Mouse (Mus musculus): Measurements from ENCODE around the gene Elane. TPM values are rescaled to one million over a fixed set of nuclear protein-coding genes. Genes with fewer than 3 reads are reported as not detected.
A peak's percentile ranks its signal among the peaks of the same experiment; 100 is the strongest.

The Elane gene
- polyA plus RNA-seq, 1 experiment from 2014 or later = 0.33 TPM

DNA sequence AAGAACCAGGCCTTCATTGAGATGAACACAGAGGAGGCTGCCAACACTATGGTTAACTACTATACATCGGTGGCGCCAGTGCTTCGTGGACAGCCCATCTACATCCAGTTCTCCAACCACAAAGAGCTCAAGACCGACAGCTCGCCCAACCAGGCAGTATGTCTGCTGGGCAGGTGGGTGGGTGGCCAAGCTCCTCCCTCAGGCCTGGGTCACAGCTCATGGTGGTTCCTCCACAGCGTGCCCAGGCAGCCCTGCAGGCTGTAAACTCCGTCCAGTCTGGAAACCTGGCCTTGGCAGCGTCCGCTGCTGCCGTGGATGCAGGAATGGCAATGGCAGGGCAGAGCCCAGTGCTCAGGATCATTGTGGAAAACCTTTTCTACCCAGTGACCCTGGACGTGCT, 26.9 kb upstream of the Elane start:
- Histone ChIP-seq H3K36me3 (peaks cover 74% of the 10 kb centered on the region), H3K4me2 (replicated peaks) (no peak overlapping the region; the same call in 1 of the 2 replicates), H3K4me3 (no peak overlapping the region), H3K9me3 (no peaks in the 10 kb centered on the region), H3K27me3 (no peaks in the 10 kb centered on the region), H3K27ac (no peak overlapping the region), H3K4me1 (peaks cover 33% of the 10 kb centered on the region), H3K9ac (no peak overlapping the region)
- no peak for ATAC-seq (ENCODE audit: insufficient number of reproducible peaks, insufficient read depth, low FRiP score, low TSS enrichment)
- 88% methylated on average over 11 of the region's 11 CpGs for WGBS

DNA sequence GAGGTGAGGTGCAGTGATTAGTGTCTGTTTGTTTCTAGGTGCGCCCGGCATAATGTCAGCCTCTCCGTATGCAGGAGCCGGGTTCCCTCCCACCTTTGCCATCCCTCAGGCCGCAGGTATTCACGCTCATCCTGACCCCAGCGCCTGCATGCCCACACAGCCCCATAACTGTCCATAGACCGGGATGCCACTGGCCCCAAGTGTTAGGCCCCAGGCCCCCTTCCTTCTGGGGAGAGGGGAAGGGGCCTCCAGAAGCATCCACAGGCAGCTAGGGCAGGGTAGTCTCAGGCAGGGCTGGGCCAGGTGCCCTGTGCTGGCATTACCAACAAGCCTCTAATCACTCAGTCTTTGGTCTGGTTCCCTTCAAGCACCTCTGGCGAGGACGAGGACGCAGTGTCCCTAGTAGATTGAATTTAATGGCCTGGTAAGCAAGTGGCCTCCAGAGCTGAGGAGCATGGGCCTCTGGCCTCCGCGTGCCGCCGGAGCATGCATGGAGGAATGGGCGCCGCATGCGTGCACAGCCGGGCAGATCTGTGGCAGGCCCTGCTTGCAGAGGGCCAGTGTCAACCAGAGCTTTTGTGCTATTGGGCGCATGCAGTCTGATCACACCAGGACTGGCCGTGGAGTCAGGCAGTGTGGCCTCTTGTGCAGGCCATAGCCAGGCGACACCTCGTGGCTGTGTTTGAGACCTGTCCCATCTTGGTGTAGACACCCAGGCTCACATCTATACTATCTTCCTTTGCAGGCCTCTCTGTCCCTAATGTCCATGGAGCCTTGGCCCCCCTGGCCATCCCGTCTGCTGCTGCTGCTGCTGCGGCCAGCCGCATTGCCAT, 25.8 kb upstream of the Elane start:
- Histone ChIP-seq H3K9me3 (no peaks in the 10 kb centered on the region), H3K36me3 (peaks cover 84% of the 10 kb centered on the region), H3K27ac (no peak overlapping the region), H3K27me3 (no peaks in the 10 kb centered on the region), H3K9ac (no peak overlapping the region), H3K4me1 (peaks cover 33% of the 10 kb centered on the region), H3K4me3 (no peak overlapping the region), H3K4me2 (replicated peaks) (no peak overlapping the region)
- ATAC-seq (ENCODE audit: insufficient number of reproducible peaks, insufficient read depth, low FRiP score, low TSS enrichment) = no peak
- WGBS = 93% methylated on average over 26 of the region's 26 CpGs

DNA sequence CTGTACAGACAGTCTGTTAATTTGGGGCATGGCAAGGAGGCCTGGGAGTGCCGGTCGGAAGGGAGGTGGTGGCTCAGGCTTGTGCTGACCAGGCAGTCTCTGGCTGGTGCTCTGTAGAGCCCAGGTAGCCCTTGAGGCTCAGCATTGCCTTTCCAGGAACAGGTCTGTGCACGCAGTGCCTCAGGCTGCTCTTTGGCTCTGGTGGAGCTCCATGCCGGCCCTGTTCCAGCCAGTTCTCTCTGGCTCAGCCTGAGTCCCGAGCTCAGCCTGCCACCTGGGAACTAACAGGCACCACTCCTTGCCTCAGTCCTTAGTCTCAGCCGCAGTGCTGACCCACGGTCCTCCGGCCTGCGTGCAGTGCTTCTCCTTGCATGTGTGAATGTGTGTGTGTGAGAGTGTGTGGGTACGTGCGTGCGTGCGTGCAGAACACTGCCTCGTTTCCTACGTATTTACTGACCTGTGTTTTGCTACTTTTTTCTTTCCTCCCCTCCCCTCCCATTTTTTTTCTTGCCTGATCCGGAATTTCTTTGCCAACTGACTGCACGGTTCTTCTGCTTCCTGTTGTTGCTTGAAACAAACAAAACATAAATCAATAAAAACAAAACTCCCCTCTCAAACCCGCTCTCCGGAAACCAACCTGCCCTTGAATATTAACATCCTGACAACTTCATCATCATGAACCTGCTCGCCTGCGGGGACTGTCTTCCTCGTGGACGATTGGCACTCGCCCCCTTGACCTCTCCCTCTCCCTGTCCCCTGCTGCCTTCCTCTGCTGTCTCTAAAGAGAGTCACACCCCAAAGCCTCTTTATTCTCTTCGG, 24.6 kb upstream of the Elane start:
- H3K4me1 ChIP-seq = peaks cover 25% of the 10 kb centered on the region
- no peaks in the 10 kb centered on the region for H3K27me3 ChIP-seq
- WGBS = 77% methylated on average over 25 of the region's 25 CpGs
- H3K4me3 ChIP-seq = no peak overlapping the region
- no peak overlapping the region for H3K9ac ChIP-seq
- H3K27ac ChIP-seq = no peak overlapping the region
- H3K9me3 ChIP-seq = no peaks in the 10 kb centered on the region
- ATAC-seq (ENCODE audit: insufficient number of reproducible peaks, insufficient read depth, low FRiP score, low TSS enrichment) = no peak
- no peak overlapping the region for H3K4me2 ChIP-seq (replicated peaks)
- peaks cover 93% of the 10 kb centered on the region for H3K36me3 ChIP-seq

DNA sequence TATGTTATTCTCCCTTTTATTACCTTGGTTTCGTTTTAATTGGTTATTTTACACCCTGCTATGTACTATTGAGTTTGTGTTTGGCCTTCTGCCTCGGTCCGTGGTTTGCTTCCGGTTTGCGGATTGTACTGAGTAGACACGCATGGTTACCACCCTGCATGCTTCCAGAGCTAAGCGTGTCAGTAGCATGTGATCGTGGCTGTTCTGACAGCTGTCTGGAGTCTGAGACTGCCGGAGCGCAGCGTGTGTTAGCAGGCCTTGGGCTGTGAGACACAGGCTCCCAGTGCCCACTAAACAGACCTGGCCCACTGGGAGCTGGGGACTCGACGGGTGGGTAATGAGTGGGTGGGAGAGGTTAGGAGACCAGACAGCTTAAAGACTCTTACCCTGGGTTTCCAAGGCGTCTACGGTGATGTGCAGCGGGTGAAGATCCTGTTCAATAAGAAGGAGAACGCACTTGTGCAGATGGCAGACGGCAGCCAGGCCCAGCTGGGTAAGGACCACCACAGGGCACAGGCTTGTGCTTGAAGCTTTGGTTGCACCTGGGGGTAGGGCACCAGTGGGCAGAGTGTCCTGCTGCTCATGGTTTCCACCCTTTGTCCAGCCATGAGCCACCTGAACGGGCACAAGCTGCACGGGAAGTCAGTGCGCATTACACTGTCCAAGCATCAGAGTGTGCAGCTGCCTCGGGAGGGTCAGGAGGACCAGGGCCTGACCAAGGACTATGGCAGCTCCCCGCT, 23.8 kb upstream of the Elane start:
- H3K27ac ChIP-seq = 0 out of 2 replicates have a peak overlapping the region, but pooled peaks have one; percentile 4
- H3K4me1 ChIP-seq = peaks cover 17% of the 10 kb centered on the region
- peaks cover 93% of the 10 kb centered on the region for H3K36me3 ChIP-seq
- no peaks in the 10 kb centered on the region for H3K27me3 ChIP-seq
- H3K9ac ChIP-seq = no peak overlapping the region
- H3K4me2 ChIP-seq (replicated peaks) = no peak overlapping the region
- WGBS = 88% methylated on average over 23 of the region's 23 CpGs
- ATAC-seq (ENCODE audit: insufficient number of reproducible peaks, insufficient read depth, low FRiP score, low TSS enrichment) = no peak
- no peak overlapping the region for H3K4me3 ChIP-seq
- H3K9me3 ChIP-seq = no peaks in the 10 kb centered on the region

DNA sequence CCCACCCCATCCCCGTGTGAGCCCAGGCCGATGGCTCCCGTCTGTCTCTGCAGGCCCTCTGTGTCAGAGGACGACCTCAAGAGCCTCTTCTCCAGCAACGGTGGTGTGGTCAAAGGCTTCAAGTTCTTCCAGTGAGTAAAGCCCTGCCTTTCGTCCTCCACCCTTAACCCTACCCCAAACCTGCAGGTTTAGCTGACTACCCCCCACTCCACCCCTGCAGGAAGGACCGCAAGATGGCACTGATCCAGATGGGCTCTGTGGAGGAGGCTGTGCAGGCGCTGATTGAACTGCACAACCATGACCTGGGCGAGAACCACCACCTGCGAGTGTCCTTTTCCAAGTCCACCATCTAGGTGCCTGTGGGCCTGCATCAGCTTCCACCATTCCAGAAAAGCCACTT, 23.1 kb upstream of the Elane start:
- ATAC-seq (ENCODE audit: insufficient number of reproducible peaks, insufficient read depth, low FRiP score, low TSS enrichment) = no peak
- Histone ChIP-seq H3K27ac (0 out of 2 replicates have a peak overlapping the region, but pooled peaks have one; percentile 4), H3K36me3 (peaks cover 91% of the 10 kb centered on the region), H3K27me3 (no peaks in the 10 kb centered on the region), H3K4me1 (peaks cover 10% of the 10 kb centered on the region), H3K9ac (no peak overlapping the region), H3K4me3 (no peak overlapping the region), H3K4me2 (replicated peaks) (no peak overlapping the region), H3K9me3 (no peaks in the 10 kb centered on the region)
- WGBS = 71% methylated on average over 10 of the region's 10 CpGs

DNA sequence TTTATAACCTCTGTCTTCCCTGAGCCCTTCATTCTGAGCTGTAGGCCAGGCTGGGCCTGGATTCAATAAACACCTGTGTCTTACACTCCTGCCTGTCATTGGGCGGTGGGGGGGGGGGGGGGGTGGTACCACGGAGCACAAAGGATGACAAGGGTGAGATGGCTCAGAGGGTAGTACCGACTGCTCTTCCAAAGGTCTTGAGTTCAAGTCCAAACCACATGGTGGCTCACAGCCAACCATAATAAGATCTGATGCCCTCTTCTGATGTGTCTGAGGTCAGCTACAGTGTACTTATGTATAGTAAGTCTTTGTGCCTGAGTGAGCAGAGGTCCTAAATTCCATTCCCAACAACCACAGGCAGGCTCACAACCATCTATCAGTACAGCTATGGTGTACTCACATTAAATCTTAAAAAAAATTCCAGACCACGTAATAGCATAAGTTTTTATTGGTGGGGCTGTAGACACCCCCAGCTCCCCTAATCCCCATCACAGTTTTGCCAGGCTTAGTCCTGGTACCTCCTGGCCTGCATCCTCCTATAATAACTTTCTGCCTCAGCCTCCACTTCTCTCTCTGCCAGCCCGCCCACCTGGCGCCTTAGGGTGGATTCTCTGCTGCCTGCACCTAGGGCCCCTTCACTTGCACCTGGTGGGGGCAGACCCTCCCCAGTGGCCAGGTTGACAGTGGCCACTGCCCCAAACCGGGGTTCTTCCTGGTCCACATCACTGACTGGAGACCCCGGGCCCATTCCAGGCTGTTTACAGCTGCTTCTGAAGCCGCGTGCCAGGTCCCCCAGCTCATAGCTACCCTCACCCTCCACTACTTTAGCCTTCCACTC, 21.5 kb upstream of the Elane start:
- peak overlapping the region; percentile 43 for H3K27ac ChIP-seq

DNA sequence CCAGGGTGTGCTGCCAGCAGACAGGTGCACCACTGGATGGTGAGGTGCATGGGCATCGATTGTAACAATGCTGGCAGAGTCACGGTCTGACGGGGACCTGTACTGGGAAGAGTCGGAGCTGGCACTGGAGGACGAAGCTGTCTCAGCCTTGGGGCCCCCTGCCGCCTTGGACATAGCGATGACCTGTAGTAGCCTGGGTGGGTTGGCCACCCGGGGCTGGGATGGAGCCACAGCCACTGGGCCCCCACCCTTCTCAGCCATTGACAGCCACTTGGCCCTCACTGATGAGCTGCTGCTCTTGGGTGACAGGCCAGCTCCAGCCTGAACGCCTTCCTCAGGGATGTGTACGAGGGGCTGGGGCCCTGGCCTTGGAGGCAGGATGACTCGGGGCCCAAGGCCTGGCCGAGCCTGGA, 20.9 kb upstream of the Elane start:
- Histone ChIP-seq H3K27ac (peak overlapping the region; percentile 43; the same call in 1 of the 2 replicates), H3K9me3 (no peaks in the 10 kb centered on the region), H3K36me3 (peaks cover 85% of the 10 kb centered on the region), H3K9ac (no peak overlapping the region; the same call in 1 of the 2 replicates), H3K4me1 (no peaks in the 10 kb centered on the region), H3K27me3 (no peaks in the 10 kb centered on the region), H3K4me3 (no peak overlapping the region), H3K4me2 (replicated peaks) (no peak overlapping the region)
- WGBS = 67% methylated on average over 12 of the region's 12 CpGs
- ATAC-seq (ENCODE audit: insufficient number of reproducible peaks, insufficient read depth, low FRiP score, low TSS enrichment) = 0 out of 2 replicates have a peak, but pooled peaks have one; percentile 2

More for the DNA sequence above, 21.5 kb upstream of the Elane start:
- H3K27me3 ChIP-seq = no peaks in the 10 kb centered on the region
- no peak overlapping the region for H3K4me2 ChIP-seq (replicated peaks)
- H3K9me3 ChIP-seq = no peaks in the 10 kb centered on the region
- H3K4me1 ChIP-seq = no peaks in the 10 kb centered on the region
- H3K9ac ChIP-seq = no peak overlapping the region; the same call in 1 of the 2 replicates
- no peak overlapping the region for H3K4me3 ChIP-seq
- peaks cover 86% of the 10 kb centered on the region for H3K36me3 ChIP-seq
- peak; percentile 24 for ATAC-seq (ENCODE audit: insufficient number of reproducible peaks, insufficient read depth, low FRiP score, low TSS enrichment)
- WGBS = 53% methylated on average over 10 of the region's 10 CpGs

DNA sequence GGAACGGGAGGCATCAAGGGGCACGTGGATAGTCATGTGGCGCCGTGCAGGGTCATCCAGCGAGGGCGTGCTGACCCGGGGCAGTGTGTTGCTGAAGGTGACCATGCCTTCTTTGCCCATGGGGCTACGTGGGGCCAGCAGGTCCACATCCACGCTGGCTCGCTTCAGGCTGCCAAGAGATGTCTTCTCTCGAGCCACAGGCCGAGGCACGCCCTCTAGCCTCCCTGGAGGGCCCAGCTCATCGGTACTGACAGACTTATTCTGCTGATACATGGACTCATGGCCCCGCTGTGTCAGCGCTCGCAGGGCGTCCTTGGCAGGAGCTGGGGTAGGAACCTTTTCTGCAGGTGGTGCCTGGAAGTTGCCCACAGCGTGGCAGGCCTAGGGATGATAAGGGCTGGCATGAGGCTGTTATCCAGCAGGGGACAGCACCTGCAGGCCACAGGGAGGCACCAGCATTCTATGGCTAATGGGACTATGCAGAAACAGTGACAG, 20.2 kb upstream of the Elane start:
- 70% methylated on average over 19 of the region's 19 CpGs for WGBS
- H3K4me3 ChIP-seq = no peak overlapping the region
- H3K36me3 ChIP-seq = peaks cover 83% of the 10 kb centered on the region
- H3K27me3 ChIP-seq = no peaks in the 10 kb centered on the region
- no peak for ATAC-seq (ENCODE audit: insufficient number of reproducible peaks, insufficient read depth, low FRiP score, low TSS enrichment)
- H3K4me1 ChIP-seq = no peaks in the 10 kb centered on the region
- H3K27ac ChIP-seq = 0 out of 2 replicates have a peak overlapping the region, but pooled peaks have one; percentile 43
- H3K9ac ChIP-seq = no peak overlapping the region
- no peaks in the 10 kb centered on the region for H3K9me3 ChIP-seq
- no peak overlapping the region for H3K4me2 ChIP-seq (replicated peaks)

DNA sequence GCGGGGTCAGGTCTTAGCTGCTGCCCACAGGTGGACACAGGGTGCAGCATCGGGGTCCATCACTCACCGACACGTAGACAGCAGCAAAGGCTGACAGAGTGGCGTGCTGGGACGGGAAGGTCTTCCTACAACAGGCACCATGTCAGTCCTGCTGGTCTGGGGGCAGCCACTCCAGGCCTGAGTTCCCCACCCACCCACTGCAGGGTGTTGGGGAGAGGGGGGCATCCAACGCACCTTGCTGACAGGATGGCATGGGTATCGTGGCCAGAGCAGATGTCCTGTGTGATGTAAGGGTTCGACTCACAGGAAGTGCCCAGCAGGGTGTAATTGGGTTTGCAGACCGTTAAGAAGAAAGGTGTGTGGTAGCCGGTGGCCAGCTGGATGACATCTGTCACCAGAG, 19.4 kb upstream of the Elane start:
- Histone ChIP-seq H3K9ac (peak overlapping the region; percentile 8; the same call in 1 of the 2 replicates), H3K4me3 (no peak overlapping the region), H3K4me1 (no peaks in the 10 kb centered on the region), H3K27ac (no peak overlapping the region), H3K27me3 (no peaks in the 10 kb centered on the region), H3K4me2 (replicated peaks) (no peak overlapping the region), H3K36me3 (peaks cover 82% of the 10 kb centered on the region), H3K9me3 (no peaks in the 10 kb centered on the region)
- WGBS = 72% methylated on average over 11 of the region's 11 CpGs
- ATAC-seq (ENCODE audit: insufficient number of reproducible peaks, insufficient read depth, low FRiP score, low TSS enrichment) = no peak

DNA sequence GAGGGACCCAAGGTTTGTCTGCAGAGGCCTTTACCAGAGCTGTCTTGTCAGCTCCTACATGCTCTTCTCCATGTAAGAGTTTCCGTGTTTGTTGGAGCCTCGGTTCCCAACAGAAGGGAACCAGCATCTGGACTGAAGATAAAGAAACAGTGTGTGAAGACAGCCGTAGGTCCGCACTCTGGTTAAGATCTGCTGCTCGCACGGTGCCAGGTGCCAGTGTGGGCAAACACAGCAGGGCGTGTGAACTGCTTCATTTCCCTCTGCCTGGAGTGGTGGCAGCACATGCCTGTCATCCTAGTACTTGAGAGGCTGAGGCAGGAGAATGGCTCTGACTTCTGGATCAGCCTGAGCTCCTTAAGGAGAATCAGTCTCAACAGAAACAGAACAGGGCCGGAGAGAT, 14.2 kb upstream of the Elane start:
- Histone ChIP-seq H3K36me3 (peaks cover 38% of the 10 kb centered on the region), H3K27ac (no peak overlapping the region), H3K4me2 (replicated peaks) (peak overlapping the region; percentile 62; the same call in 1 of the 2 replicates), H3K27me3 (no peaks in the 10 kb centered on the region), H3K4me1 (peaks cover 20% of the 10 kb centered on the region), H3K9me3 (no peaks in the 10 kb centered on the region), H3K9ac (no peak overlapping the region), H3K4me3 (no peak overlapping the region)
- WGBS = 93% methylated on average over 8 of the region's 8 CpGs
- ATAC-seq (ENCODE audit: insufficient number of reproducible peaks, insufficient read depth, low FRiP score, low TSS enrichment) = no peak
